Mouse (Mus musculus) limb, embryonic 15.5 days (tissue): ENCODE results near the gene Cebpb. TPM values are rescaled to one million over a fixed set of nuclear protein-coding genes. Genes with fewer than 3 reads are reported as not detected.

Experiments used
- ATAC-seq: fragments of 200-750 bp; cut with Nextera tagmentation; 2 replicates; pipeline ENCODE4 v1.8.0; 2017; ENCODE audit warnings: low read depth, moderate TSS enrichment; ENCODE audit not compliant: insufficient number of reproducible peaks, low FRiP score, low TSS enrichment
- H3K27ac ChIP-seq: fragments of 300-500 bp; sonication (generic); 2 replicates; pipeline ENCODE4 v1.5.1; 2015; ENCODE audit warnings: moderate library complexity, mild to moderate bottlenecking, inconsistent platforms
- H3K27me3 ChIP-seq: fragments of 300-500 bp; sonication (generic); 2 replicates; pipeline ENCODE4 v1.6.1; 2015; ENCODE audit warnings: inconsistent platforms
- H3K36me3 ChIP-seq: fragments of 300-500 bp; sonication (generic); 2 replicates; pipeline ENCODE4 v1.6.1; 2015; ENCODE audit warnings: inconsistent platforms
- H3K4me1 ChIP-seq: fragments of 300-500 bp; sonication (generic); 2 replicates; pipeline ENCODE4 v1.6.1; 2015; ENCODE audit warnings: inconsistent platforms
- H3K4me2 ChIP-seq: fragments of 300-500 bp; sonication (generic); 2 replicates; pipeline ENCODE4 v1.6.1; 2015; ENCODE audit warnings: mild to moderate bottlenecking, inconsistent platforms
- H3K4me3 ChIP-seq: fragments of 300-500 bp; sonication (generic); 2 replicates; pipeline ENCODE4 v1.5.1; 2015; ENCODE audit warnings: mild to moderate bottlenecking, inconsistent platforms
- H3K9ac ChIP-seq: fragments of 300-500 bp; sonication (generic); 2 replicates; pipeline ENCODE4 v1.6.1; 2015; ENCODE audit warnings: inconsistent platforms
- H3K9me3 ChIP-seq: fragments of 300-500 bp; sonication (generic); 2 replicates; pipeline ENCODE4 v1.6.1; 2016; ENCODE audit warnings: inconsistent platforms
- WGBS: fragments of 180-500 bp; shearing (Covaris S2); methylation state at CpG from one replicate; pipeline ENCODE4 v1.1.7; 2015; 5-methylcytosine and 5-hydroxymethylcytosine counted together
- polyA plus RNA-seq: library from polyadenylated mRNA; unstranded; fragments of >200 nt; fragmentation: Nextera tagmentation; extraction: Ambion mirVana; gene quantifications from 2 replicates; pipeline ENCODE4 v1.2.1, GENCODE M21; 2015

Cebpb gene
- polyA plus RNA-seq, 1 experiment from 2014 or later = 25.0 TPM

GRCm38 (mm10) chr2:167714298-167714697 lies 25.6 kb downstream of the Cebpb start:
- Histone ChIP-seq H3K27ac (no peak overlapping the region), H3K4me2 (no peak overlapping the region), H3K9me3 (no peaks in the 10 kb centered on the region), H3K36me3 (no peaks in the 10 kb centered on the region), H3K9ac (no peak overlapping the region), H3K4me3 (no peak overlapping the region), H3K4me1 (peaks cover 14% of the 10 kb centered on the region), H3K27me3 (no peaks in the 10 kb centered on the region)
- 92% methylated on average over 6 of the region's 6 CpGs for WGBS
- no peak for ATAC-seq

GRCm38 (mm10) chr2:167715008-167715407 lies 26.3 kb downstream of the Cebpb start:
- no peaks in the 10 kb centered on the region for H3K9me3 ChIP-seq
- no peak overlapping the region for H3K4me3 ChIP-seq
- H3K27me3 ChIP-seq = no peaks in the 10 kb centered on the region
- H3K36me3 ChIP-seq = no peaks in the 10 kb centered on the region
- ATAC-seq = no peak
- peaks cover 12% of the 10 kb centered on the region for H3K4me1 ChIP-seq
- H3K27ac ChIP-seq = no peak overlapping the region
- WGBS = 60% methylated on average over 6 of the region's 6 CpGs
- H3K9ac ChIP-seq = no peak overlapping the region
- H3K4me2 ChIP-seq = no peak overlapping the region

GRCm38 (mm10) chr2:167717208-167717607 lies 28.5 kb downstream of the Cebpb start:
- WGBS = 50% methylated on average over 1 of the region's 1 CpGs
- H3K4me3 ChIP-seq = no peak overlapping the region
- peaks cover 13% of the 10 kb centered on the region; the same call in 1 of the 2 replicates for H3K4me1 ChIP-seq
- H3K9me3 ChIP-seq = no peaks in the 10 kb centered on the region
- H3K36me3 ChIP-seq = no peaks in the 10 kb centered on the region
- no peak overlapping the region for H3K9ac ChIP-seq
- no peak overlapping the region for H3K4me2 ChIP-seq
- no peak for ATAC-seq
- no peaks in the 10 kb centered on the region for H3K27me3 ChIP-seq
- H3K27ac ChIP-seq = no peak overlapping the region

GRCm38 (mm10) chr2:167719520-167719919 lies 30.8 kb downstream of the Cebpb start:
- 77% methylated on average over 4 of the region's 4 CpGs for WGBS

GRCm38 (mm10) chr2:167721159-167721882 lies 32.6 kb downstream of the Cebpb start:
- Histone ChIP-seq H3K9ac (no peak overlapping the region), H3K36me3 (no peaks in the 10 kb centered on the region), H3K27me3 (no peaks in the 10 kb centered on the region), H3K27ac (peak overlapping the region; percentile 22), H3K4me3 (no peak overlapping the region), H3K9me3 (no peaks in the 10 kb centered on the region), H3K4me2 (no peak overlapping the region), H3K4me1 (peaks cover 18% of the 10 kb centered on the region; the same call in 1 of the 2 replicates)
- 56% methylated on average over 11 of the region's 11 CpGs for WGBS
- ATAC-seq = no peak

More at GRCm38 (mm10) chr2:167719520-167719919, 30.8 kb downstream of the Cebpb start:
- H3K4me2 ChIP-seq = no peak overlapping the region
- H3K9me3 ChIP-seq = no peaks in the 10 kb centered on the region
- no peak overlapping the region for H3K4me3 ChIP-seq
- H3K36me3 ChIP-seq = no peaks in the 10 kb centered on the region
- no peak overlapping the region for H3K9ac ChIP-seq
- no peak overlapping the region for H3K27ac ChIP-seq
- peaks cover 17% of the 10 kb centered on the region; the same call in 1 of the 2 replicates for H3K4me1 ChIP-seq
- no peak for ATAC-seq
- H3K27me3 ChIP-seq = no peaks in the 10 kb centered on the region

- Histone ChIP-seq H3K9me3 (no peaks in the 10 kb centered on the region), H3K4me1 (peaks cover 30% of the 10 kb centered on the region), H3K4me2 (no peak overlapping the region), H3K27me3 (no peaks in the 10 kb centered on the region), H3K9ac (no peak overlapping the region), H3K36me3 (no peaks in the 10 kb centered on the region), H3K4me3 (no peak overlapping the region), H3K27ac (peak overlapping the region; percentile 22; the same call in 1 of the 2 replicates)
- ATAC-seq = no peak
- WGBS = 56% methylated on average over 6 of the region's 6 CpGs
Measured at GRCm38 (mm10) chr2:167722538-167722937, 33.8 kb downstream of the Cebpb start.

GRCm38 (mm10) chr2:167723589-167724206 lies 35.0 kb downstream of the Cebpb start:
- no peak overlapping the region for H3K4me2 ChIP-seq
- 81% methylated on average over 11 of the region's 11 CpGs for WGBS
- H3K9ac ChIP-seq = no peak overlapping the region
- no peak overlapping the region for H3K27ac ChIP-seq
- H3K9me3 ChIP-seq = no peaks in the 10 kb centered on the region
- H3K4me1 ChIP-seq = peaks cover 36% of the 10 kb centered on the region
- no peak overlapping the region for H3K4me3 ChIP-seq
- H3K27me3 ChIP-seq = no peaks in the 10 kb centered on the region
- ATAC-seq = no peak
- H3K36me3 ChIP-seq = no peaks in the 10 kb centered on the region

GRCm38 (mm10) chr2:167725879-167726278 lies 37.2 kb downstream of the Cebpb start:
- Histone ChIP-seq H3K4me1 (peaks cover 48% of the 10 kb centered on the region), H3K4me3 (no peak overlapping the region), H3K9ac (no peak overlapping the region), H3K9me3 (no peaks in the 10 kb centered on the region), H3K4me2 (no peak overlapping the region), H3K27ac (no peak overlapping the region; the same call in 1 of the 2 replicates), H3K36me3 (no peaks in the 10 kb centered on the region), H3K27me3 (no peaks in the 10 kb centered on the region)
- ATAC-seq = no peak
- WGBS = 80% methylated on average over 10 of the region's 10 CpGs

- no peaks in the 10 kb centered on the region for H3K9me3 ChIP-seq
- ATAC-seq = peak; percentile 69; the same call in 1 of the 2 replicates
- no peaks in the 10 kb centered on the region for H3K36me3 ChIP-seq
- no peaks in the 10 kb centered on the region for H3K27me3 ChIP-seq
- WGBS = 38% methylated on average over 13 of the region's 13 CpGs
- H3K27ac ChIP-seq = peak overlapping the region; percentile 50; the same call in 1 of the 2 replicates
- H3K4me1 ChIP-seq = peaks cover 47% of the 10 kb centered on the region
- H3K9ac ChIP-seq = no peak overlapping the region
- H3K4me3 ChIP-seq = no peak overlapping the region
- no peak overlapping the region for H3K4me2 ChIP-seq
Measured at GRCm38 (mm10) chr2:167727161-167727560, 38.4 kb downstream of the Cebpb start.

- ATAC-seq = no peak
- WGBS = 63% methylated on average over 7 of the region's 7 CpGs
Measured at GRCm38 (mm10) chr2:167730036-167730435, 41.3 kb downstream of the Cebpb start.

GRCm38 (mm10) chr2:167731149-167731548 lies 42.4 kb downstream of the Cebpb start:
- H3K27ac ChIP-seq = peak overlapping the region; percentile 4; the same call in 1 of the 2 replicates

More at GRCm38 (mm10) chr2:167730036-167730435, 41.3 kb downstream of the Cebpb start:
- Histone ChIP-seq H3K9ac (no peak overlapping the region), H3K36me3 (no peaks in the 10 kb centered on the region), H3K4me2 (no peak overlapping the region), H3K9me3 (no peaks in the 10 kb centered on the region), H3K27ac (peak overlapping the region; percentile 43; the same call in 1 of the 2 replicates), H3K4me3 (no peak overlapping the region), H3K27me3 (no peaks in the 10 kb centered on the region), H3K4me1 (peaks cover 53% of the 10 kb centered on the region)

GRCm38 (mm10) chr2:167734861-167735260 lies 46.1 kb downstream of the Cebpb start:
- no peak overlapping the region for H3K4me2 ChIP-seq
- H3K27me3 ChIP-seq = no peaks in the 10 kb centered on the region
- H3K9ac ChIP-seq = no peak overlapping the region
- no peaks in the 10 kb centered on the region for H3K36me3 ChIP-seq
- H3K27ac ChIP-seq = no peak overlapping the region
- H3K4me1 ChIP-seq = peaks cover 36% of the 10 kb centered on the region
- no peak overlapping the region for H3K4me3 ChIP-seq
- no peak for ATAC-seq
- WGBS = 68% methylated on average over 10 of the region's 10 CpGs
- H3K9me3 ChIP-seq = no peaks in the 10 kb centered on the region

More at GRCm38 (mm10) chr2:167731149-167731548, 42.4 kb downstream of the Cebpb start:
- Histone ChIP-seq H3K36me3 (no peaks in the 10 kb centered on the region), H3K4me3 (no peak overlapping the region), H3K27me3 (no peaks in the 10 kb centered on the region), H3K4me2 (no peak overlapping the region), H3K4me1 (peaks cover 50% of the 10 kb centered on the region), H3K9ac (no peak overlapping the region), H3K9me3 (no peaks in the 10 kb centered on the region)
- WGBS = 59% methylated on average over 13 of the region's 13 CpGs
- no peak for ATAC-seq
